Mouse (Mus musculus) olfactory bulb, adult 2 months (tissue): ENCODE data around the gene Nudt14. TPM values are rescaled to one million over a fixed set of nuclear protein-coding genes. Genes with fewer than 3 reads are reported as not detected.
A peak's percentile ranks its signal among the peaks of the same experiment; 100 is the strongest.

Source experiments
- H3K27ac ChIP-seq: fragments of 200-500 bp; 2 replicates; pipeline ENCODE4 v1.5.1; 2012; ENCODE audit warnings: low read depth, low read length; ENCODE audit not compliant: insufficient read depth
- H3K4me1 ChIP-seq: fragments of 200-500 bp; 2 replicates; pipeline ENCODE4 v1.6.1; 2012; ENCODE audit warnings: low read length; ENCODE audit not compliant: control insufficient read depth, insufficient read depth
- H3K4me3 ChIP-seq: fragments of 200-500 bp; 2 replicates; pipeline ENCODE4 v1.5.1; 2012; ENCODE audit warnings: mild to moderate bottlenecking, low read depth, low read length, moderate library complexity; ENCODE audit not compliant: insufficient read depth
- CTCF ChIP-seq: fragments of 200-500 bp; IDR thresholded peaks from 2 replicates; pipeline ENCODE4 v1.5.1; 2012; ENCODE audit warnings: low read depth, mild to moderate bottlenecking, low read length, moderate library complexity; ENCODE audit not compliant: insufficient read depth
- POLR2A ChIP-seq: fragments of 200-500 bp; IDR thresholded peaks from 2 replicates; pipeline ENCODE4 v1.6.1; 2012; ENCODE audit warnings: mild to moderate bottlenecking, low read depth, low read length, moderate library complexity; ENCODE audit not compliant: insufficient read depth
- WGBS: fragments of 180-500 bp; shearing (Covaris S2); methylation state at CpG from one replicate; pipeline ENCODE4 v1.1.7; 2018; 5-methylcytosine and 5-hydroxymethylcytosine counted together
- polyA plus RNA-seq: library from polyadenylated mRNA; stranded (reverse); fragments of >200 nt; gene quantifications from 2 replicates; pipeline ENCODE4 v1.2.4, GENCODE M21; 2012; ENCODE audit warnings: low replicate concordance; ENCODE audit not compliant: missing spikeins, insufficient read depth, insufficient read length

Nudt14 gene
- polyA plus RNA-seq, 1 experiment = not detected

DNA sequence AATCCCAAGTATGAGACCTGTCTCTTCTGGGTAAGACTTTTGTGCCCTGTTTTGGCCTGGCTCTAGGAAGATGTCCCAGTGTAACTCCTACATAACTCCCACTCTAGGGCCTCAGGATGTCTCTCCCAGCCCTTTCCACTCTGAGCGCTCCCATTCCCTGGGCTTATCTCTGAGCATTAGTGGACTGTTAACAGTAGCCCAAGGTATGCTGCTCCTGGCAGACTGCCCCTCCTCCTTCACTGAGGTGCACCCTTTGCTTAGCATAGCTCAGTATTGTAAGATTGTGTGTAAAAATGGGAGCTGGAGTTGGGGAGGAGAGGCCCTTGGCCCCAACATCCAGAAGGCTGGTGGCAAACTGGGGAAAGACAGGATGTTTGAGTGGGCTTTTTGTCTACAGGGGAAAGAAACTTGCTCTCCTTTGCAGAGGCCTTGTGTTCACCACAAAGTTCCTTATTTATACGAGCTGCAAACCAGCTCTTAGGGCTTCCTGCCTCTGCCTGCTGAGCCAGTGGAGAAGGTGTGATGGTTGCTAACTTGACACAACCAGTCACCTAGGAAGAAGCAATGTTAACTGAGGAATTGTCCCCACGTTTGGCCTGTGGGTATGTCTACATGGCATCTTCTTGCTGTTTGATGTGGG lies 11.1 kb upstream of the Nudt14 start:
- Histone ChIP-seq H3K4me3 (no peak overlapping the region), H3K27ac (no peak overlapping the region), H3K4me1 (peaks cover 19% of the 10 kb centered on the region)
- TF ChIP-seq POLR2A (no peak), CTCF (no peak)
- 76% methylated on average over 3 of the region's 3 CpGs for WGBS

DNA sequence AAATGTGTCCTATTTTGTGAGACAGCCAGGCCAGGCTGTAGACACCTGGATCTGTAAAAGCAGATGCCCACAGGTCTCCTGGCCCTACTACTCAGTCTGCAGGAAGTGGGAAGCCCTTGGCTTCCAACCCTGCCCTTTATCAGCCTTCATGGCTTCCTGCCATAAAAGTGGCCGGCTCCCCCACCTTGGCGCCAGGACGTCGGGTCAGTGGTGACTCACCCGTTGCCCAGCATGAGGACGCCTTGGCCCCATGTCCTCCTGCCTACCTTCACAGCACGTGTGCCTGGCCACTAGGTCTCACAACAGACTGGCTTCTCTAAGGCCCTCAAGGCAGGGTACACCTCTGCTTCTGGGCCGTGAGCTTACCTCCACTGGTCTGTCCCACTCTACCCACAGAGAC lies 10.5 kb upstream of the Nudt14 start:
- WGBS = 60% methylated on average over 8 of the region's 8 CpGs

DNA sequence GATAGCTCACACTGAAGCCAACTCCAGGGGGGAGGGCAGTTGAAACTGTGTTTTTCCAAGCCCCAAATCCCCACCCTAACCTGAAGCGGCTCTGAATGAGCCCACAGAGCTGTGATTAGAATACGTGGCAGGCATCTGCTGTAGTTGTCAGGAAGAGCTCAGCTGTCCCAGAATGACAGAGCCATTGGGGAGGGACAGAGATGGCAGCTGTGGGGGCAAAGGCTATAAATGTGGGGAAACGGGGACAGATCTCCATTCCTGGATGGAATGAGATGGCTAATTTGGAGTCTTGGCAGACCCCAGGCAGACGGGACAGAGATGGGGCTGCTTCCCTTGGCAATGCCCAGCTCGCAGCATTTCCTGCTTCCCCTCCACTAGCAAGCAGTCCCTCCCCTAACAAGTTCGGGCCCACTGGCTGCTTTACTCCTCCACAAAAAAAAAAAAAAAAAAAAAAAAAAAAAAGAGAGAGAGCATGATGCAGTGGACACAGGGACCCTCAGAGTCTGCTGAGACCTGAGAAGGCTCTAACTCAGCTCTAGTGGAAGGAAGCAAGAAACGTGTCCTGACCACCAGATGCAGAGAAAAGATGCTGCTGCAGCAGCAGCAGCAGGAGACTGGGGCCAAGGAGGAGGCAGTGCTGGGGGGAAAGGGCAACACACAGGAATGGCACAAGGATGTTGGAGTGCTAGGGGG lies 9.4 kb upstream of the Nudt14 start:
- WGBS = 27% methylated on average over 7 of the region's 7 CpGs
- TF ChIP-seq POLR2A = no peak
- TF ChIP-seq CTCF = no peak
- Histone ChIP-seq H3K4me3 (no peak overlapping the region), H3K27ac (peak overlapping the region; percentile 65; the same call in 1 of the 2 replicates), H3K4me1 (peaks cover 14% of the 10 kb centered on the region)

More for the DNA sequence above, 10.5 kb upstream of the Nudt14 start:
- Histone ChIP-seq H3K27ac (no peak overlapping the region), H3K4me3 (no peak overlapping the region), H3K4me1 (peaks cover 19% of the 10 kb centered on the region)
- TF ChIP-seq CTCF (no peak), POLR2A (no peak)

DNA sequence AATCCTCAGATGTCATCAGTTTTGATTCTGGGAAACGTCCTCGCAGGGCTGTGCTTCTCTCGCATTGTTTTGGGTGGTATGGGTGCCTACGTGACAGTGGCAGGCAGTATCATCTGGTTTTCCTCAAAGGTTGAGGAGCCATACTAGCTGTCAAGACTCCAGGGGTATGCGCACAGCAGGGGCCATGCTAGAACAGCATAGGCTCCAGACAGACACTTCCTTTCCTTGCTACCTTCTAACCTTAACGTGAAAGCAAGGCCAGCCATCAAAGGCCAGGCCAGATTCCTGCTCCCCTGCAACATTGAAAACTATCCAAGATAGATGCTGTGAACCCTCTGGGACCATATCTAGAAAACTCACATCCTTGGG lies 8.8 kb upstream of the Nudt14 start:
- H3K27ac ChIP-seq = peak overlapping the region; percentile 65
- 7% methylated on average over 6 of the region's 6 CpGs for WGBS

DNA sequence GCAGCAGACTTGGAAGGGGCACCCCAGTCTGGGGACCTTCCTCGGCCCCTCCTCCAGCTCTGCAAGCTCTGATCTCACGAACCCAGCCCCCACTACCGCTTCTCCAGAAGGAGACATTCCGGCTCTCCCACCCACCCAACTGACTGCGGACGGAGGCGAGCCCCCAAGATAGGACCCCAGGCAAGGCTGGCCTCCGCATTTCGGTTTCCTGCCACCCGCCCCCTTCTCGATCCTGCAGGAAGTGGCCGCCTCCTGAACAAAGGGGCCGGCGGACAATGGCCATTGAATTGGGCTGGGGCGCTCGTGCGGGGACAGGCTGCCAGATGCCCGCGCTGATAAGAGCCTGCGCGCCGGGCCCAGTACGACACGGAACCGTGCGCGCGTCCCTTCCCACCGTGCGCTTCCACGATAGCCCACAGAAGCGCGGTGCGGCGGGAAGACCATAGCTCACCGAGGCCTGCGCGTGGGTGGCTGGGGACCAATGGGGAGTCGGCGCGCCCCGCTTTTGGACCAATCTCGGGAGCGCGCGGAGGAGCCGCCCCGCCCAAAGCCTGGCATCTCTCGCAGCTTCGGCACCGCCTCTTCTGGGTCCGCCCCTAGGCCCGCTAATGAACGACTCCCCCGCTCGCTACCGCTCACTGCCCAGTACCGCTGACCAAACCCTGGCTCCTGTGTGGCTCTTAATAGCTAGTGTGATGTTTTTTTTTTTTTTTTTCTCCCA lies 8.3 kb upstream of the Nudt14 start:
- Histone ChIP-seq H3K4me3 (peak overlapping the region; percentile 68), H3K4me1 (peaks cover 14% of the 10 kb centered on the region), H3K27ac (peak overlapping the region; percentile 65)
- under 1% methylated on average over 58 of the region's 58 CpGs for WGBS
- TF ChIP-seq POLR2A (peak; percentile 70; the same call in 1 of the 2 replicates), CTCF (no peak)

More for the DNA sequence above, 8.8 kb upstream of the Nudt14 start:
- TF ChIP-seq POLR2A (no peak), CTCF (no peak)
- Histone ChIP-seq H3K4me1 (peaks cover 14% of the 10 kb centered on the region), H3K4me3 (peak overlapping the region; percentile 68)

DNA sequence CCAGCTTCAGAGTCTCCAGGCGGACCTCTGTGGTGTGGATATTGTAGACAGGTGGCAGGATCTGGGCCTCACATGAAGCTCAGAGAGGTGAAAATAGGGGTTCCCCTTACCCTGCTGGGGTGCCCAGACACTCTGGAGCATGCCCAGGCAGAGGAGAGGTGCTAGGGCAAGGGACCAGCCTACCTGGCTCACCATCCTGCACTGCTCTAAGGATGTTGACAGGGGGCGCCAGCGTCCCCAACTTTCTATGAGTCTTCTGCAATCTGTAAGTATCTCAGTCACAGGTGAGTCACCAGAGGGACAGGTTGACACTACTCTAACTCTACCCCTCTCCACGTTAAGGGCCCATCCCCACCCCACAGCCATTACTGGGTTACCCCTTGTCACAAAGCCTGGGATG lies 5.4 kb upstream of the Nudt14 start:
- Histone ChIP-seq H3K4me1 (peaks cover 15% of the 10 kb centered on the region), H3K4me3 (no peak overlapping the region), H3K27ac (no peak overlapping the region)
- no peak for TF ChIP-seq POLR2A
- no peak for TF ChIP-seq CTCF
- 41% methylated on average over 4 of the region's 4 CpGs for WGBS

DNA sequence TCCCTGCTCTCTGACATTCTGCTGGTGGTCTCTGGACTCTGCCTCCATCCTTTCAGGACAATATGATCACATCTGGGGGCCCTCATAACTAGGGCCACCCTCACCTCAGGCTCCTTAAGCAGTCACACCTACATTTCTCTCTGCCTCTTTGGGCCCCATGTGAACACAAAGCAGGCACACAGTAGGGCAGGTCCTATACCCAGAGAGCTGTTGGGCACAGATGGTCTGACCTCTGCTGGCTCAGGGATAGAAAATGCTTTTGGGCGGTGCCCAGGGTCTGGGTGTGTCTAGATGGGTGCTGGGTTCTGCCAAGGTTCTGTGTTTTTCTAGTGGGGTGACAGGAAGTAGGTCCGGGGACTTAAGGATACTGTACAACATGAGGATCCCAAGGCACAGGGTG lies 1.7 kb upstream of the Nudt14 start:
- peaks cover 10% of the 10 kb centered on the region for H3K4me1 ChIP-seq
- WGBS = 84% methylated on average over 2 of the region's 2 CpGs
- TF ChIP-seq CTCF (no peak), POLR2A (no peak)
- no peak overlapping the region for H3K4me3 ChIP-seq
- no peak overlapping the region for H3K27ac ChIP-seq

DNA sequence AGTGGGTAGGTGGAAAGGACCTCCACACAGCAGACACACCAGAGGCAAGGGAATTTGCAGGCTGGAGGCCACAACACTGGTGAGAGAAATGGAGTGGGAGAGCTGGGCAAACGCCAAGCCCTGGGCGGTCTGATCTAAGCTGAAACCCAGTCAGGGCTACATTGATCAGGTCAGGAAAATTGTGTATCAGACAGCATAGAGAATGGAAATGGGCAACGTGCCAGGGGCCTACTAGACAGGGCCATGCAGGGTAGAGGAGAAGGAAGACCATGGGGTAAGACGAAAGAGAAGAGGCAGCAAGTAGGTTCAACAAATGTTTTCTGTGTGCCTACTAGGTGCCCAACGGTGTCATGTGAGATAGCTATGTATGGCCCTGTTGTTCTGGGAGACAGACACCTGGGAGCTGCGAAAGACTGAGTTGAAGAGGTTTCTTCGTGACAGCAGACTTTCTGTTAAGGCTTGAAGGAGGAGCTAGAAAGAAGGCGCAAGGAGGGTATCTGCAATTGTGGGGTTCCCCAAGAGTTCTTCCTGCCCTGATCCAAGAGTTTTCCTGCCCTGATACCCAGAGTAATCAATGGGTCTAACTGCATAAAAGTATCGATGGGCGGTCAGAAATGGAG lies 658 bp downstream of the Nudt14 start:
- no peak for TF ChIP-seq CTCF
- TF ChIP-seq POLR2A = no peak
- Histone ChIP-seq H3K27ac (no peak overlapping the region), H3K4me1 (peaks cover 18% of the 10 kb centered on the region), H3K4me3 (peak overlapping the region; percentile 82)
- 44% methylated on average over 10 of the region's 10 CpGs for WGBS

DNA sequence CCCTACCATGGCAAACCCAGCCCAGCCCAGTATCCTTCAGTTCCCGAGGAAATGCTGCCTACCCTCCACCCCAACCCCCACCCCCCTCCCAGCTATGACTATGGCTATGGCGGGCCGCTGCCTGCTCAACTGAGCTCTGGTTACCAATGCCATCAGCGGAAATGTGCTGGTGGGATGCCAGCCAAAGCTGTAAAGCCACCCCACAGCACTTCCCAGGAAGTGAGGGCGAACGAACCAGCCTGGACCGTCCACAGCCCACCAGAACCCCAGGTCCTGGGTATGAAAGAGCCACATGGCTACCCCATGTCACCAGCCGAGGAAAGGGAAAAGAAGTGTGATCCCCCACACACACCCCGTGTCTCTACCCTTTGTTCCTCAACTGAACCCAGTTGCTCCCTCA lies 1.2 kb downstream of the Nudt14 start:
- TF ChIP-seq POLR2A (no peak), CTCF (no peak)
- Histone ChIP-seq H3K27ac (no peak overlapping the region), H3K4me3 (no peak overlapping the region), H3K4me1 (peaks cover 18% of the 10 kb centered on the region)
- 77% methylated on average over 9 of the region's 9 CpGs for WGBS
